Mouse (Mus musculus): ENCODE measurements around the gene Fap. TPM values are rescaled to one million over a fixed set of nuclear protein-coding genes. Genes with fewer than 3 reads are reported as not detected.

The Fap gene
- polyA plus RNA-seq, 1 experiment from 2014 or later, result 10.5 TPM

DNA sequence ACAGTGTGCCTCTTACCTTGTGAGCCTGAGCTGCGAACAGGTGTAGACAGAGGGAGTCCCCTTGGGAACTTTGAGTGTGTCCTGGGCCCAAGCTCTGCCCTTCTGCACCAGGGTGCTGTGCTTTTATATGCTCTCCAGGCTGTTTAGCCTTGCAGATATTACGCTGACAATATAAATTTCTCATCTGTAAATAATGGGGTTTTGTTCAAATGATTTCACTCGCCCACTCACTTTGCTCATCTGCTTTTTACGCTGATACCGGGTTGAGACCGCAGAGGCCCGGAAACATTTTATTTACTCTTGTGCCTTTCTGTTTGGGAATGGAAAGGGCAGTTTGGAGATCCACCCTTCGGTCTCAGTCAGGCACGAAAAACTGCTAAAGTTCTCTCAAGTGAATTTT, 90.3 kb downstream of the Fap start, which contains the start of gene Gcg:
Gene Gcg, minus strand, starts transcription at position 101 of the 400 bp plus-strand sequence.
- WGBS, result 72% methylated on average over 9 of the region's 9 CpGs
- H3K27ac ChIP-seq (ENCODE audit: low read length), result no peak within 1 kb of the TSS
- no peaks in the 10 kb centered on the region for H3K36me3 ChIP-seq (ENCODE audit: control insufficient read depth, insufficient read depth, low read length)
- H3K4me3 ChIP-seq (ENCODE audit: low read length), result no peak within 1 kb of the TSS
- ATAC-seq, result no peak
- no peak within 1 kb of the TSS for H3K9ac ChIP-seq (ENCODE audit: low read depth, low read length)
- H3K27me3 ChIP-seq (replicated peaks; ENCODE audit: control insufficient read depth, insufficient read depth, low read length), result no peaks in the 10 kb centered on the region
- no peaks in the 10 kb centered on the region for H3K9me3 ChIP-seq (ENCODE audit: control insufficient read depth, low read length)
- H3K4me2 ChIP-seq (ENCODE audit: low read depth, low read length), result no peak within 1 kb of the TSS
- H3K4me1 ChIP-seq (ENCODE audit: control insufficient read depth, insufficient read depth, low read length), result no peaks in the 10 kb centered on the region

DNA sequence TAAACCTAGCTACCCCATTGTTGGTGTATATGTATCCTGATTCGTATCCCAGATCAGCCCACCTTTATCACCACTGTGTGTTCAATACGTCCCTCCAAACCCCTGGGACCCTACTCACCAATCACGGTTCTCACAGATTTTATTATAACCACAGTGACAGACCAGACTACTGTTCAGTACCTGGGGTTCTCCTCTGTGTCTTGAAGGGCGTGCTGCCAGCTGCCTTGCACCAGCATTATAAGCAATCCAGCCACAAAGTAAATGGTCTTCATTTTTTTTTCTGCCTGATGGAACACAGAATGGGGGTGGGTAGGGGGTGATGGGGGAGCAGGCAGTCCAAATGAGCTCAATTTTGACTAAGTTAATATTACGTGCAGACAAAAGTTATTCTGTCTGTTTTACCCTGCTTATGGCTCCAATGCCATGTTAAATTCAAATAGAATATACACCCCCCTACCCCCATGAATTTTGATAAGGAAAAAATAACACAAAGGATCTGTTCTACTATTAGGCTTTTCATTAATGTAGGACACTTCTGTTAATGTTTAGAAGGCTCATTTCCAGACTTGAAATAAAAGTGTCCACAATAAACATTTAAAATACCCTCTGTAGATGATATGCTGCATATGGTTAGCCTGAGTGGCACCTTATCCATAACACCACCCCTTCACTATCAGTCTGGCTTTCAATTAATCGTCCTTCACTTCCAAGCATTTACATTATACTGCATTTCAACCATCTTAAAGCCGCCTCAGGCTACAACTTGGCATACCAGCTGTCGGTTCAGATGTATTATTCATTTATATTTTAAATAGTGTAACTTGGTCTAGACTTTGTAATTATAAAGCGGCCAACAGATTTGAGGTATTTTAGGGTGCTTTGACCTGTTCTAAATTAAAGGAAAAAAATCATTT, 93.3 kb downstream of the Fap start:
- WGBS, result 67% methylated on average over 9 of the region's 9 CpGs
- no peak overlapping the region for H3K4me2 ChIP-seq (ENCODE audit: low read depth, low read length)
- H3K27me3 ChIP-seq (replicated peaks; ENCODE audit: control insufficient read depth, insufficient read depth, low read length), result no peaks in the 10 kb centered on the region
- no peak overlapping the region for H3K4me3 ChIP-seq (ENCODE audit: low read length)
- no peak overlapping the region for H3K27ac ChIP-seq (ENCODE audit: low read length)
- H3K4me1 ChIP-seq (ENCODE audit: control insufficient read depth, insufficient read depth, low read length), result no peaks in the 10 kb centered on the region
- no peak overlapping the region for H3K9ac ChIP-seq (ENCODE audit: low read depth, low read length)
- no peaks in the 10 kb centered on the region for H3K9me3 ChIP-seq (ENCODE audit: control insufficient read depth, low read length)
- no peaks in the 10 kb centered on the region for H3K36me3 ChIP-seq (ENCODE audit: control insufficient read depth, insufficient read depth, low read length)
- no peak for ATAC-seq

DNA sequence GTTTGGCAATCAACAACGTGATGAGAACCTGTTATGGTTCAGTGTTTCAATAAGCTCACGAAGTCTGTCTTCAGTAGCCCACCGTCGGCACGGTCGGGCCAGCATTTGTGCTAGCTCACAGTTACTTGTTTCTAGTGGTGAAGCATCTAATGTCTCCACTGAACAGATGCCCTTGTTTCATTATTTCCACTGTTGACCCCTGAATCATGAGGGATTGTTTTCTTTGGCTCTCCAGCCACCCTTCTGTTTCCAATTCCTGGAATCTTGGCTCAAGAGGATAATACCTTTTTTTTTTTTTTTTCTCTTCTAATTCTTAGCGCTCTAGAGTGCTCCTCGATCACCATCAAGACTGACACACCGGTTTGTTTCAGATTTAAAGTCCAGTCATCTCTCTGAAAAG, 104.3 kb downstream of the Fap start:
- Histone ChIP-seq H3K27me3 (replicated peaks; ENCODE audit: control insufficient read depth, insufficient read depth, low read length) (no peaks in the 10 kb centered on the region), H3K4me2 (ENCODE audit: low read depth, low read length) (no peak overlapping the region), H3K4me3 (ENCODE audit: low read length) (no peak overlapping the region), H3K9ac (ENCODE audit: low read depth, low read length) (no peak overlapping the region), H3K4me1 (ENCODE audit: control insufficient read depth, insufficient read depth, low read length) (no peaks in the 10 kb centered on the region), H3K36me3 (ENCODE audit: control insufficient read depth, insufficient read depth, low read length) (no peaks in the 10 kb centered on the region), H3K27ac (ENCODE audit: low read length) (no peak overlapping the region), H3K9me3 (ENCODE audit: control insufficient read depth, low read length) (no peaks in the 10 kb centered on the region)
- WGBS, result 86% methylated on average over 9 of the region's 9 CpGs
- ATAC-seq, result no peak

DNA sequence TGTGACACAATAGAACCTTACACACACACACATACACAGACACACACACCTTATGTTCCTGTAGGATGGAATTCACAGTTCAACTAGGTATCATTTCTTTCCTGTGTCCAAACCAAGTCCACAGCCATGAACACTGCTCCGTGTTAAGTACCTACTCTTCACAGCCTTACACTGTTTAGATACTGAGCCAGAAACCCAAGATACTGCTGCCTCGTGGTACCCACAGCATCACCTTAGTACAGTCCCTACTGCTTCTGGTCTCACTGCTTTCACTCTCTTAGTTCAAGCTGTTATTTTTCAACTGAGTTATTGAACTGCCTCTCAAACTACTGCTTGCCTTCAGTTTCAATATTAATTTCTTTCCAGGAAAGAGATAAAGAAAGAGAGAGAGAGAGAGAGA, 110.6 kb downstream of the Fap start:
- 0 out of 2 replicates have a peak, but pooled peaks cover 3% of the 10 kb centered on the region for H3K27me3 ChIP-seq (replicated peaks; ENCODE audit: control insufficient read depth, insufficient read depth, low read length)
- 83% methylated on average over 2 of the region's 2 CpGs for WGBS
- no peaks in the 10 kb centered on the region for H3K4me1 ChIP-seq (ENCODE audit: control insufficient read depth, insufficient read depth, low read length)
- H3K36me3 ChIP-seq (ENCODE audit: control insufficient read depth, insufficient read depth, low read length), result no peaks in the 10 kb centered on the region
- H3K4me2 ChIP-seq (ENCODE audit: low read depth, low read length), result no peak overlapping the region
- no peak for ATAC-seq
- no peak overlapping the region for H3K4me3 ChIP-seq (ENCODE audit: low read length)
- H3K27ac ChIP-seq (ENCODE audit: low read length), result no peak overlapping the region
- no peak overlapping the region for H3K9ac ChIP-seq (ENCODE audit: low read depth, low read length)
- H3K9me3 ChIP-seq (ENCODE audit: control insufficient read depth, low read length), result no peaks in the 10 kb centered on the region

DNA sequence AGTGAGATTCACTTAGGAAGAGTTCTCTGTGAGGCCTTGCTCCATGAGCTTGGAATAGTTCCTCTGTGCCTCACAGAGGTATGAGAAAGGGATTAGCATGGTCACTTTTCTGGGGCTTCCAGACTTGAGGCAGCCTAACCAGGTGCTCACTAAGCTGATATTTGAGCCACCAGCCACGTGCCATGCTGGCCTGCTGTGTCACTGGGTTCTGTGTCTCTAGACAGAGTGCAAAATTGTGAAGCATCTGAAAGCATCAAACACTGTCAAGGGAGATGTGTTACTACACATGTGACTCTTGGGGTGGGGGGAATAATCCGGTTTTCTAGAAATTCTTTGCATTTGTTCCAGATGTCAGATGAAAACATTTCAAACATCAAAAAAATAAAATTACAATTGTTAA, 111.7 kb downstream of the Fap start:
- 75% methylated on average over 2 of the region's 2 CpGs for WGBS
- Histone ChIP-seq H3K27ac (ENCODE audit: low read length) (no peak overlapping the region), H3K9ac (ENCODE audit: low read depth, low read length) (no peak overlapping the region)

DNA sequence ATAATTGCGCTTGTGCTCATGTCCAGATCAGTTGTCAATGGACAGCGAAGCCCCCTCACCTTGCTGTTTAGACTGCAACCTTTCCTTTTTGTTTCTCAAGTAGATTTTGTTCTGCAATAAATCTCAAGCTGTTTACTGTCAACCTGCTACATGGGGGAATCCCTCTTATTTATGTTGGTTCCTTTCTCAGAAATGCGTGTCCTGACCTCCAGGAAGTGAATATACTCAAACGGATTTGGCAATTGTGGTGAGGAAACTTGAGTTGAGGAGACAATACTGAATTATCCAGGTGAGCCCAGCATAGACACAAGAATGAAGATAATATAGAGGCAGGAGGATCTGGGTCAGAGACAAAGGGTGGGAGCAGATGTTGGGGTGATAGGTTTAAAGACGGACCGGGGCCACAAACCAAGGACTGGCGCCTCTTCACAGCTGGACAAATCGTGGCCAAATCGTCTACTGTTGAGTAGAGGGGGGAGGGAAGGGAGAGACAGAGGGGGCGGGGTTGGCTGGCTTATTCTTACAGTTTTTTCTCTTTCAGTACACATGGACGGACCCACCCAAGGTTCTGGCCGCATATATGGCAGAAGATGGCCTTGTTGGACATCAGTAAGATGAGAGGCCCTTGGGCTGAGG, 112.9 kb downstream of the Fap start:
- Histone ChIP-seq H3K9me3 (ENCODE audit: control insufficient read depth, low read length) (no peaks in the 10 kb centered on the region), H3K36me3 (ENCODE audit: control insufficient read depth, insufficient read depth, low read length) (no peaks in the 10 kb centered on the region), H3K27me3 (replicated peaks; ENCODE audit: control insufficient read depth, insufficient read depth, low read length) (0 out of 2 replicates have a peak, but pooled peaks cover 3% of the 10 kb centered on the region), H3K27ac (ENCODE audit: low read length) (no peak overlapping the region), H3K4me1 (ENCODE audit: control insufficient read depth, insufficient read depth, low read length) (no peaks in the 10 kb centered on the region), H3K4me2 (ENCODE audit: low read depth, low read length) (no peak overlapping the region), H3K4me3 (ENCODE audit: low read length) (no peak overlapping the region), H3K9ac (ENCODE audit: low read depth, low read length) (no peak overlapping the region)
- ATAC-seq, result no peak
- 82% methylated on average over 12 of the region's 12 CpGs for WGBS

More for the DNA sequence above, 111.7 kb downstream of the Fap start:
- H3K4me1 ChIP-seq (ENCODE audit: control insufficient read depth, insufficient read depth, low read length), result no peaks in the 10 kb centered on the region
- H3K36me3 ChIP-seq (ENCODE audit: control insufficient read depth, insufficient read depth, low read length), result no peaks in the 10 kb centered on the region
- H3K9me3 ChIP-seq (ENCODE audit: control insufficient read depth, low read length), result no peaks in the 10 kb centered on the region
- H3K4me3 ChIP-seq (ENCODE audit: low read length), result no peak overlapping the region
- H3K27me3 ChIP-seq (replicated peaks; ENCODE audit: control insufficient read depth, insufficient read depth, low read length), result 0 out of 2 replicates have a peak, but pooled peaks cover 3% of the 10 kb centered on the region
- ATAC-seq, result no peak
- H3K4me2 ChIP-seq (ENCODE audit: low read depth, low read length), result no peak overlapping the region

DNA sequence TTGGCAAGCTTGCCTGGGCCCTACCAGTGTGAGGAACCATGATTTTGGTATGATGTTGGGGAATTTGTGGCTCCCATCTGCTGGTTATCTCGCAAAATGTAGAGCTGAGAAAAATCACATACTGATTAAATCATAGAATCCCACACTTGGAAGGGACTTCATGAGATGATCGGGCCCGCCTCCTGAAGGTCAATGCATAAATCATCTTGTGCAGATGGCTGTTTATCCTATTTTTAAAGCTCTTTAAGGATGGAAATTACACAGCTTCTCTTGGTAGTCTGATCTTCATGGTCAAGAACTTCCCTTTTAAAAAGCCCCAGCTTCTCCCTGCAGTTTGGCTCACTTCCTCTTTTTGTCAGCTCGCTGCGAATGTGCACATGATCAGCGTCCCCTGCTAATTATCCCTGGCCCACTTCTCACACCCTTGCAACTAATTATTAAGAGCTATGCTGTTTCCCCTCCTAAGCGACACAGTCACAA, 113.6 kb downstream of the Fap start:
- Histone ChIP-seq H3K27ac (ENCODE audit: low read length) (peak overlapping the region; percentile 32; the same call in 1 of the 2 replicates), H3K9me3 (ENCODE audit: control insufficient read depth, low read length) (no peaks in the 10 kb centered on the region), H3K4me2 (ENCODE audit: low read depth, low read length) (no peak overlapping the region), H3K9ac (ENCODE audit: low read depth, low read length) (no peak overlapping the region), H3K36me3 (ENCODE audit: control insufficient read depth, insufficient read depth, low read length) (no peaks in the 10 kb centered on the region), H3K27me3 (replicated peaks; ENCODE audit: control insufficient read depth, insufficient read depth, low read length) (0 out of 2 replicates have a peak, but pooled peaks cover 3% of the 10 kb centered on the region), H3K4me3 (ENCODE audit: low read length) (no peak overlapping the region), H3K4me1 (ENCODE audit: control insufficient read depth, insufficient read depth, low read length) (no peaks in the 10 kb centered on the region)
- 54% methylated on average over 7 of the region's 7 CpGs for WGBS
- ATAC-seq, result peak; percentile 60; the same call in 1 of the 2 replicates

- 59% methylated on average over 18 of the region's 18 CpGs for WGBS
- Histone ChIP-seq H3K27ac (ENCODE audit: low read length) (peak overlapping the region; percentile 32; the same call in 1 of the 2 replicates), H3K4me3 (ENCODE audit: low read length) (no peak overlapping the region), H3K9ac (ENCODE audit: low read depth, low read length) (no peak overlapping the region), H3K27me3 (replicated peaks; ENCODE audit: control insufficient read depth, insufficient read depth, low read length) (0 out of 2 replicates have a peak, but pooled peaks cover 3% of the 10 kb centered on the region), H3K36me3 (ENCODE audit: control insufficient read depth, insufficient read depth, low read length) (no peaks in the 10 kb centered on the region), H3K4me2 (ENCODE audit: low read depth, low read length) (no peak overlapping the region), H3K4me1 (ENCODE audit: control insufficient read depth, insufficient read depth, low read length) (no peaks in the 10 kb centered on the region), H3K9me3 (ENCODE audit: control insufficient read depth, low read length) (no peaks in the 10 kb centered on the region)
- ATAC-seq, result 0 out of 2 replicates have a peak, but pooled peaks have one; percentile 28
Measured at GRCm38 (mm10) chr2:62459241-62460174, 114.4 kb downstream of the Fap start.
